Comparison of ENCODE assay signal across 12 mouse cellular contexts in the genomic region with DNA sequence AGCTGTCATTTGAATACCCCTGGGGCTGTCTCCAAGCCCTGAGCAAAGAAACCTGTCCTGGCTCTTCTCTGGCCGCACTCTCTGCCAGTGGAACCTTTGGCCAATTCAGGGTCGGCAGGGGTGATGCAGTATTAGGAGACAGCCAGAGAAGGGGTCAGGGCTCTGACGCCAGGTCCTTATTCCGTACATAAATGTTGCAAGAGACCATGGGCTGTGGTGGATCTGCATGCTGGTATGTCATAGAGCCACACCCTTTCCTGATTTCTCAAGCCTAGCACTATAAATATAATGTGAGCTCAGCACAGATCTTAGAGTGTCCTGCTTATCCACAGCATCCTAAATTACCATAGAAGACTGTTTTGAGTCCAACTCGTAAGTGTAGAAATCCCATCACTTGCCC.
DNase-seq lines count a peak whose midpoint lies in the region; ATAC-seq and TF ChIP-seq lines count a peak whose summit lies in the region.
"Had no signal": no experiment of that assay in that cellular context is flagged by ENCODE, and none has a peak within 500 bp of the region (broad histone marks: within the 10 kb centered on the region; RNA-seq: fewer than 3 reads in every experiment).

No protein-coding gene starts in this region.

- H3K4me3 ChIP-seq in kidney, adult 2 months (ENCODE audit: insufficient read depth, low read depth, low read length), result no peak overlapping the region
- no peak overlapping the region for H3K4me3 ChIP-seq in kidney, embryonic 14.5 days (ENCODE audit: low read length)
- no peak overlapping the region for H3K4me3 ChIP-seq in brown adipose tissue, adult 24 weeks (ENCODE audit: insufficient read depth, low read depth, low read length)
- H3K4me3 ChIP-seq: embryonic facial prominence, embryonic 13.5 days had no signal

- no peaks in the 10 kb centered on the region for H3K9me3 ChIP-seq in kidney, embryonic 14.5 days (ENCODE audit: control insufficient read depth, low read length)
- H3K9me3 ChIP-seq: embryonic facial prominence, embryonic 13.5 days had no signal

- H3K4me1 ChIP-seq in kidney, adult 2 months (ENCODE audit: control insufficient read depth, insufficient read depth, low read length), result peaks cover 2% of the 10 kb centered on the region; the same call in 1 of the 2 replicates
- peaks cover 16% of the 10 kb centered on the region for H3K4me1 ChIP-seq in kidney, embryonic 14.5 days (ENCODE audit: control insufficient read depth, insufficient read depth, low read length)
- H3K4me1 ChIP-seq in brown adipose tissue, adult 24 weeks (ENCODE audit: control insufficient read depth, insufficient read depth, insufficient read length, low read length), result peaks cover 8% of the 10 kb centered on the region

- no peaks in the 10 kb centered on the region for H3K36me3 ChIP-seq in kidney, adult 2 months (ENCODE audit: control insufficient read depth, insufficient read depth, low read length)
- no peaks in the 10 kb centered on the region for H3K36me3 ChIP-seq in kidney, embryonic 14.5 days (ENCODE audit: control insufficient read depth, insufficient read depth, low read length)
- H3K36me3 ChIP-seq: embryonic facial prominence, embryonic 13.5 days had no signal

- ATAC-seq in kidney, embryonic 14.5 days (ENCODE audit: low FRiP score, low TSS enrichment), result no peak
- ATAC-seq in granulocyte monocyte progenitor cell, adult 5-6 weeks (replicated peaks; ENCODE audit: poor library complexity, severe bottlenecking), result peak; percentile 84
- peak; percentile 85 for ATAC-seq in megakaryocyte progenitor cell, adult 5-6 weeks (replicated peaks; ENCODE audit: poor library complexity)

- H3K9ac ChIP-seq in kidney, embryonic 14.5 days (ENCODE audit: low read depth, low read length), result no peak overlapping the region
- H3K9ac ChIP-seq: embryonic facial prominence, embryonic 13.5 days had no signal

- intact Hi-C loops in left cerebral cortex, postnatal 25 days (cut with DNase I), result no loop called here

- H3K4me2 ChIP-seq in kidney, embryonic 14.5 days (replicated peaks; ENCODE audit: low read depth, low read length), result no peak overlapping the region
- H3K4me2 ChIP-seq: embryonic facial prominence, embryonic 13.5 days had no signal

- H3K27me3 ChIP-seq in kidney, adult 2 months (replicated peaks; ENCODE audit: control insufficient read depth, insufficient read depth, low read length), result no peaks in the 10 kb centered on the region
- H3K27me3 ChIP-seq in kidney, embryonic 14.5 days (ENCODE audit: control insufficient read depth, insufficient read depth, low read length), result no peaks in the 10 kb centered on the region
- H3K27me3 ChIP-seq: embryonic facial prominence, embryonic 13.5 days had no signal

- no peak overlapping the region for H3K27ac ChIP-seq in kidney, adult 2 months (ENCODE audit: insufficient read depth, low read depth, low read length)
- no peak overlapping the region; the same call in 1 of the 2 replicates for H3K27ac ChIP-seq in kidney, embryonic 14.5 days (ENCODE audit: low read depth, low read length)
- peak overlapping the region; percentile 47 for H3K27ac ChIP-seq in brown adipose tissue, adult 24 weeks (replicated peaks; ENCODE audit: low read depth, low read length)
- H3K27ac ChIP-seq: embryonic facial prominence, embryonic 13.5 days had no signal

- 70% methylated on average over 5 of the region's 5 CpGs for WGBS in kidney, adult 2 months
- 80% methylated on average over 5 of the region's 5 CpGs for WGBS in kidney, embryonic 14.5 days

- no peak for TF ChIP-seq POLR2A in kidney, adult 2 months (IDR thresholded peaks at IDR 0.05; ENCODE audit: low read depth, low read length)

- TF ChIP-seq CTCF in kidney, adult 2 months (conservative IDR thresholded peaks at IDR 0.05; ENCODE audit: insufficient read depth, insufficient read length, low read depth, low read length), result no peak

- DNase-seq in kidney, adult 2 months, result peak; percentile 34
- DNase-seq in embryo, embryonic 10 days (ENCODE audit: low spot score), result no peak
- DNase-seq in left cerebral cortex, postnatal 25 days (ENCODE audit: low spot score in 2 of 2), result no peak
- DNase-seq: adrenal gland, adult 2 months; cerebellum, adult 2 months; kidney, adult 9 months; thymus, postnatal 14 days had no signal
